Mouse (Mus musculus): ENCODE results near the gene Prorsd1.
"Not testable (repeated sequence)": the region's sequence is repeated elsewhere in the genome, so short reads cannot be mapped to it uniquely, and the experiment has no call there.

Prorsd1 gene

GRCm38 (mm10) chr11:29514682-29515412 is at the start of gene Prorsd1:
Gene Prorsd1 (minus strand): TSS chr11:29515033.
- DNase-seq (ENCODE audit: low spot score): peak; percentile 94

DNA sequence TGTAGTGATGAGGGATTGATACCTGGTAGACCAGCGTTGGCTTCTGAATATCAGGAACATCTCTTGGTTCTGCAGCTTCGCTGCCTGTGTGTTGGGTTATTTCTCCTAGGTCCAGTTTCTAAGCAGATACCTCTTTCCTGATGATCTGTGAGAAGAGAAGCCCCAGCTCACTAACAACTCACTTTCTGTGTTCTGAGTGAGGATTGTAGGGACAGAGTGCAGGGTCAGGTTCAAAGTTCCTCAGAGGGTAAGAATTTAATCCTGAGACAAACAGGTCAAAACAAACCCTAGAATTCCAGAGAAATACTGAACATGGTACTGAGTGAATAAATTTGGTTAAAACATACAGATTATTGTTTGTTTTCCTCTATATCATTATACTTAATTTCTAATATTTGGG is 48.6 kb upstream of the Prorsd1 start:
- DNase-seq (ENCODE audit: low spot score): no peak

DNA sequence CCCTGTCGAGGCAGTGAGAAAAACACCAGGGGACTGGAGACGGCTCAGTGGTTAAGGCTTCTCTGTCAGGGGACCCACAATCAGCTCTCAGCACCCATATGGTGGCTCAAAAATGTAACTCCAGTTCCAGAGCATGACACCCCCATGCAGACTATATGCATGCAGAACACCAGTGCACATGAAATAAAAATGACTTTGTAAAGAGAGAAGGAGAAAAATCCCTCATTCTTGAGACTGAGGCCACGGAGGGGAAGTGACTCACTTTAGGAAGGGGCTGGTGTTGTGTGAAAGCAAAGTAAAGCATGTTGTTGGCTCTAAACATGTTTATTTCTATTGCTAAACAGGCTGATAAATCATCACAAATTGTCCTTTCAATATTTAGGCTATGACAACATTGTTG is 46.2 kb upstream of the Prorsd1 start:
- DNase-seq (ENCODE audit: low spot score): no peak

DNA sequence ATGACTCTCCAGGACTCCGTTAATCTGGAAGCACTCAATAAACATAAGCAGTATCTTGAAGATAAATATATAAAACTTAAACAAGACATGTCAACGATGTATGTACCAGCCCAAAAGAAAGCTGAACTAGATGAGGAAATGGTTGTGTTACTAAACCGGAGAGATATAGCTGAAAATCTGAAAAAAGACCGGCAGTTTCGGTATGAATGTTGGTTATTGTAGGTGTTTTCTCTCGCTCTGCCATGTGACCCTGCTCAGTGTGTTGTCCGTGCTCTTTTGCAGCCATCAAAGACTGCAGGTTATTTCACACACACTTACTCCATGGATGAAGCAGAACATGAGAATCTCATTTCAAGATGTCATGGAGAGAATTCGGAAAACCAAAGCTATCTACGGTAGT is 45.6 kb upstream of the Prorsd1 start:
- DNase-seq (ENCODE audit: low spot score): no peak

DNA sequence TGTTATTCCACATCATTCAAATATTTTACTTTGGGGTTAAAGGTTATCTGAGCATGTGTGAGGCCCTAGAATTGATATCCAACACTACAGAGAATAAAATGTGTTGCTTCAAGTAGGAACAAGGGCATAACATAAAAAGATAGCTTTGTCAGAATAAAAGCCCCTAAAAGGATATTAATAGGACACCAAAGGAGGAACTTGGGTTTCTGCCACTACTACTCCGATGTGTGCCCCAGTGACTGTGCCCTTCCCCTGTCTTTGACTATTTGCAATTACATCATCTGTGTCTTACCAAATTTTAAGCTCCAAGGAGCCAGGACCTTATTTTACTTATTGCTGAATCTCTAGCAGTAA is 34.6 kb upstream of the Prorsd1 start:
- DNase-seq (ENCODE audit: low spot score): no peak

GRCm38 (mm10) chr11:29548504-29549424 is 33.9 kb upstream of the Prorsd1 start:
- DNase-seq (ENCODE audit: low spot score): no peak

GRCm38 (mm10) chr11:29547752-29548503 is 33.1 kb upstream of the Prorsd1 start, which contains the start of the genes Clhc1 and Rps27a:
Gene Clhc1 (plus strand): TSS chr11:29547950.
Gene Rps27a (minus strand): TSS chr11:29548109.
- DNase-seq (ENCODE audit: low spot score): peak; percentile 95

DNA sequence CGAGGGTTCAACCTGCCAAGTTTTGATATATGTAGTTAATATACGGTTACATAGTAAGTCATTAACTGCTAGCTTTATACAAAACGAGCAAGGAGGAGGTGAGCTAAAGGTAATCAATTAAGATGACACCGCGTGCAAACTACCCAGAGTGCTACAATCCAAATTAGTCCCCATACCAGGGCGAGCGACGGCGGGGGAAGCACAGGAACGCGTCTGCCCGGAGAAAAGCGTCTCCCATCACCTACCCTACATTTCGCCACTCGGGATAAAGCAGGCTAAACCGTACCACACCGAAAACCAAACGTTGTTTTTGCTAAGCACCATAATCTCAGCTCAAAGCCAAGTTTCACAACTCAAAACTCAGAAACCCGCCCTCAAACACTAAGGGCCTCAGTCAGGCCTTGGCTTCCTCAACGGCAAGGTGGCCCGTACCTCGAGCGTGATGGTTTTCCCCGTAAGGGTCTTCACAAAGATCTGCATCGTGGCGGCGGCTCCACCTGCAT is 32.5 kb upstream of the Prorsd1 start:
- no peak for DNase-seq (ENCODE audit: low spot score)

DNA sequence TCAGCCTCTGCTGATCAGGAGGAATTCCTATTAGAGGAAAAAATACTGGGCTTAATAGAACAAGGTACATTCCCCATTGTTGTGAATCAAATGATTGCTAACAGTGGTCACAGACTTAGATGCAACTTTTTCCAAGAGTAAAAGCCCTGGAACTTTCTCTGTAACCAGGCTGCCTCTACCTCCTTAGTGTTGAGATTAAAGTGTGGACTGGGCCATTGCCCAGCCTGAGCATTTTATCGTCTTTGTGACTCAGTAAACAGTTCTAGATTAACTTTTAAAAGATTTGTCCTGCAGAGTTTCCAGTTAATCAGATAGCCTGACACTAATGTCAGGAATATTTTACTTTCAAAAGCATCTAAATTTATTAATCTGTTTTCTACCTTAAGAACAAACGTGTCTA is 31.9 kb upstream of the Prorsd1 start:
- no peak for DNase-seq (ENCODE audit: low spot score)

- DNase-seq (ENCODE audit: low spot score): not testable (repeated sequence)
Measured at GRCm38 (mm10) chr11:29546297-29546696, 31.5 kb upstream of the Prorsd1 start.

GRCm38 (mm10) chr11:29545150-29545752 is 30.4 kb upstream of the Prorsd1 start:
- DNase-seq (ENCODE audit: low spot score): not testable (repeated sequence)

GRCm38 (mm10) chr11:29544225-29544945 is 29.6 kb upstream of the Prorsd1 start:
- DNase-seq (ENCODE audit: low spot score): no peak

GRCm38 (mm10) chr11:29538201-29538600 is 23.4 kb upstream of the Prorsd1 start:
- DNase-seq (ENCODE audit: low spot score): no peak

GRCm38 (mm10) chr11:29525988-29526794 is 11.4 kb upstream of the Prorsd1 start, which contains the start of gene Mtif2:
Gene Mtif2 (plus strand): TSS chr11:29526408.
- peak; percentile 90 for DNase-seq (ENCODE audit: low spot score)

- DNase-seq (ENCODE audit: low spot score): no peak
Measured at GRCm38 (mm10) chr11:29514325-29514681, 530 bp downstream of the Prorsd1 start.

- no peak for DNase-seq (ENCODE audit: low spot score)
Measured at GRCm38 (mm10) chr11:29512818-29513535, 1.9 kb downstream of the Prorsd1 start.

DNA sequence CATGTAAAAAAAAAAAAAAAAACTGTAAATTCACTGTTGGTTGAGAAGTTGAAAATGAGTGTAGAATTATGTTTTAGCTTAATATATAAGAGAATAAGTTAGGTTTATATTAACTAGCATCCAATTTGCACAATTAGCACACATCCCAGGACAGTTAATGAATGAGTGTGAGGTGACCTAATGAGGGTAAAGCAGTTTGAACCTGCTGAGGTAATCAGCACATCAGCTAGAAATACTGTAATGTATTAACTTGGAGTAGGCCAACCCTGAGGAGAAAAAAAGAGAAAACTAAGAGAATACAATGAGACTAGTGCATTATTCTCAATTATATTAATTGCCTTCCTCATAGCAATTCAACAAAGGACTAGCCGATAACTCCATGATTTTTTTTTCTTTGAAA is 5.4 kb downstream of the Prorsd1 start:
- no peak for DNase-seq (ENCODE audit: low spot score)

GRCm38 (mm10) chr11:29504899-29505625 is 9.8 kb downstream of the Prorsd1 start:
- no peak for DNase-seq (ENCODE audit: low spot score)
